Mouse (Mus musculus) heart, embryonic 13.5 days (tissue): ENCODE data around the gene Pld6. TPM values are rescaled to one million over a fixed set of nuclear protein-coding genes. Genes with fewer than 3 reads are reported as not detected.

Experiments used
- ATAC-seq: fragments of 200-750 bp; cut with Nextera tagmentation; 2 replicates; pipeline ENCODE4 v1.8.0; 2017; ENCODE audit warnings: moderate TSS enrichment; ENCODE audit not compliant: insufficient number of reproducible peaks, low FRiP score, low TSS enrichment; ENCODE audit errors: extremely low read depth
- H3K27ac ChIP-seq: fragments of 300-500 bp; sonication (generic); replicated peaks from 2 replicates; pipeline ENCODE4 v1.5.1; 2015; ENCODE audit warnings: moderate library complexity, mild to moderate bottlenecking, inconsistent platforms
- H3K27me3 ChIP-seq: fragments of 300-500 bp; sonication (generic); replicated peaks from 2 replicates; pipeline ENCODE4 v1.6.1; 2015; ENCODE audit warnings: mild to moderate bottlenecking, inconsistent platforms
- H3K36me3 ChIP-seq: fragments of 300-500 bp; sonication (generic); 2 replicates; pipeline ENCODE4 v1.6.1; 2015; ENCODE audit warnings: mild to moderate bottlenecking, inconsistent platforms
- H3K4me1 ChIP-seq: fragments of 300-500 bp; sonication (generic); 2 replicates; pipeline ENCODE4 v1.6.1; 2015; ENCODE audit warnings: inconsistent platforms
- H3K4me2 ChIP-seq: fragments of 300-500 bp; sonication (generic); 2 replicates; pipeline ENCODE4 v1.6.1; 2015; ENCODE audit warnings: inconsistent platforms, mild to moderate bottlenecking, moderate library complexity
- H3K4me3 ChIP-seq: fragments of 300-500 bp; sonication (generic); 2 replicates; pipeline ENCODE4 v1.5.1; 2015; ENCODE audit warnings: moderate library complexity, mild to moderate bottlenecking, inconsistent platforms
- H3K9ac ChIP-seq: fragments of 300-500 bp; sonication (generic); 2 replicates; pipeline ENCODE4 v1.6.1; 2015; ENCODE audit warnings: inconsistent platforms, mild to moderate bottlenecking, moderate library complexity
- H3K9me3 ChIP-seq: fragments of 300-500 bp; sonication (generic); 2 replicates; pipeline ENCODE4 v1.6.1; 2016; ENCODE audit warnings: inconsistent platforms
- WGBS: fragments of 180-500 bp; shearing (Covaris S2); methylation state at CpG from one replicate; pipeline ENCODE4 v1.1.7; 2015; ENCODE audit warnings: mixed read lengths; 5-methylcytosine and 5-hydroxymethylcytosine counted together
- polyA plus RNA-seq: library from polyadenylated mRNA; unstranded; fragments of >200 nt; fragmentation: Nextera tagmentation; extraction: Ambion mirVana; gene quantifications from 2 replicates; pipeline ENCODE4 v1.2.1, GENCODE M21; 2015

The Pld6 gene
- 4.5 and 5.6 TPM in 2 replicates for polyA plus RNA-seq

- Histone ChIP-seq H3K4me1 (peaks cover 23% of the 10 kb centered on the region), H3K9ac (peak within 1 kb of the TSS; percentile 76), H3K4me2 (peak within 1 kb of the TSS; percentile 93), H3K27ac (no peak within 1 kb of the TSS), H3K4me3 (peak within 1 kb of the TSS; percentile 60), H3K27me3 (no peaks in the 10 kb centered on the region), H3K36me3 (peaks cover 15% of the 10 kb centered on the region), H3K9me3 (no peaks in the 10 kb centered on the region)
- ATAC-seq, result peak; percentile 64; the same call in 1 of the 2 replicates
- 1% methylated on average over 51 of the region's 51 CpGs for WGBS
Measured at GRCm38 (mm10) chr11:59787199-59787781, at the start of gene Pld6. Pld6 (minus strand) TSS chr11:59787645.

GRCm38 (mm10) chr11:59821625-59822024 is 34.2 kb upstream of the Pld6 start:
- WGBS, result 87% methylated on average over 3 of the region's 3 CpGs
- Histone ChIP-seq H3K36me3 (peaks cover 98% of the 10 kb centered on the region), H3K27ac (no peak overlapping the region), H3K4me1 (no peaks in the 10 kb centered on the region), H3K9ac (no peak overlapping the region), H3K4me3 (no peak overlapping the region), H3K9me3 (no peaks in the 10 kb centered on the region), H3K4me2 (no peak overlapping the region), H3K27me3 (no peaks in the 10 kb centered on the region)
- ATAC-seq, result no peak

GRCm38 (mm10) chr11:59817916-59818315 is 30.5 kb upstream of the Pld6 start:
- no peak overlapping the region for H3K4me2 ChIP-seq
- 97% methylated on average over 3 of the region's 3 CpGs for WGBS
- H3K9me3 ChIP-seq, result no peaks in the 10 kb centered on the region
- no peak overlapping the region for H3K27ac ChIP-seq
- no peaks in the 10 kb centered on the region for H3K27me3 ChIP-seq
- H3K4me1 ChIP-seq, result no peaks in the 10 kb centered on the region
- no peak overlapping the region for H3K9ac ChIP-seq
- peaks cover 75% of the 10 kb centered on the region for H3K36me3 ChIP-seq
- ATAC-seq, result no peak
- no peak overlapping the region for H3K4me3 ChIP-seq

- Histone ChIP-seq H3K27me3 (no peaks in the 10 kb centered on the region), H3K27ac (no peak overlapping the region), H3K9me3 (no peaks in the 10 kb centered on the region), H3K4me1 (peaks cover 11% of the 10 kb centered on the region), H3K4me3 (no peak overlapping the region), H3K4me2 (no peak overlapping the region), H3K36me3 (peaks cover 54% of the 10 kb centered on the region), H3K9ac (no peak overlapping the region)
- 83% methylated on average over 6 of the region's 6 CpGs for WGBS
- ATAC-seq, result no peak
Measured at GRCm38 (mm10) chr11:59815482-59816065, 28.1 kb upstream of the Pld6 start.

- ATAC-seq, result no peak
- Histone ChIP-seq H3K4me1 (peaks cover 12% of the 10 kb centered on the region), H3K36me3 (peaks cover 47% of the 10 kb centered on the region), H3K4me2 (no peak overlapping the region), H3K9ac (no peak overlapping the region), H3K9me3 (no peaks in the 10 kb centered on the region), H3K27me3 (no peaks in the 10 kb centered on the region), H3K4me3 (no peak overlapping the region), H3K27ac (no peak overlapping the region)
- WGBS, result 86% methylated on average over 6 of the region's 6 CpGs
Measured at GRCm38 (mm10) chr11:59814936-59815335, 27.5 kb upstream of the Pld6 start.

- WGBS, result 85% methylated on average over 1 of the region's 1 CpGs
Measured at GRCm38 (mm10) chr11:59814311-59814710, 26.9 kb upstream of the Pld6 start.

GRCm38 (mm10) chr11:59813276-59813675 is 25.8 kb upstream of the Pld6 start:
- 59% methylated on average over 3 of the region's 3 CpGs for WGBS
- peaks cover 20% of the 10 kb centered on the region for H3K4me1 ChIP-seq
- H3K4me3 ChIP-seq, result no peak overlapping the region
- no peaks in the 10 kb centered on the region for H3K27me3 ChIP-seq
- no peak overlapping the region for H3K4me2 ChIP-seq
- no peak overlapping the region for H3K9ac ChIP-seq
- no peaks in the 10 kb centered on the region for H3K9me3 ChIP-seq
- peaks cover 31% of the 10 kb centered on the region for H3K36me3 ChIP-seq
- no peak for ATAC-seq
- H3K27ac ChIP-seq, result no peak overlapping the region

More at GRCm38 (mm10) chr11:59814311-59814710, 26.9 kb upstream of the Pld6 start:
- peaks cover 12% of the 10 kb centered on the region for H3K4me1 ChIP-seq
- H3K36me3 ChIP-seq, result peaks cover 41% of the 10 kb centered on the region
- no peak overlapping the region for H3K4me2 ChIP-seq
- no peaks in the 10 kb centered on the region for H3K9me3 ChIP-seq
- H3K27ac ChIP-seq, result no peak overlapping the region
- no peak overlapping the region for H3K9ac ChIP-seq
- H3K27me3 ChIP-seq, result no peaks in the 10 kb centered on the region
- H3K4me3 ChIP-seq, result no peak overlapping the region
- ATAC-seq, result no peak

GRCm38 (mm10) chr11:59811211-59811610 is 23.8 kb upstream of the Pld6 start:
- Histone ChIP-seq H3K4me2 (peak overlapping the region; percentile 79), H3K4me1 (peaks cover 28% of the 10 kb centered on the region), H3K9me3 (no peaks in the 10 kb centered on the region), H3K27me3 (no peaks in the 10 kb centered on the region), H3K4me3 (peak overlapping the region; percentile 61; the same call in 1 of the 2 replicates), H3K9ac (peak overlapping the region; percentile 21), H3K36me3 (peaks cover 27% of the 10 kb centered on the region), H3K27ac (0 out of 2 replicates have a peak overlapping the region, but pooled peaks have one; percentile 96)
- no peak for ATAC-seq
- WGBS, result 54% methylated on average over 4 of the region's 4 CpGs

GRCm38 (mm10) chr11:59810480-59811158 is 23.2 kb upstream of the Pld6 start:
- peaks cover 27% of the 10 kb centered on the region for H3K36me3 ChIP-seq
- H3K9me3 ChIP-seq, result no peaks in the 10 kb centered on the region
- peak overlapping the region; percentile 61 for H3K4me3 ChIP-seq
- H3K27me3 ChIP-seq, result no peaks in the 10 kb centered on the region
- H3K27ac ChIP-seq, result peak overlapping the region; percentile 96
- H3K4me2 ChIP-seq, result peak overlapping the region; percentile 79
- H3K4me1 ChIP-seq, result peaks cover 28% of the 10 kb centered on the region
- no peak for ATAC-seq
- H3K9ac ChIP-seq, result peak overlapping the region; percentile 93
- WGBS, result 56% methylated on average over 14 of the region's 14 CpGs

- WGBS, result under 1% methylated on average over 52 of the region's 52 CpGs
- H3K4me1 ChIP-seq, result peaks cover 28% of the 10 kb centered on the region
- peaks cover 31% of the 10 kb centered on the region for H3K36me3 ChIP-seq
- peak within 1 kb of the TSS; percentile 96 for H3K27ac ChIP-seq
- no peaks in the 10 kb centered on the region for H3K27me3 ChIP-seq
- peak within 1 kb of the TSS; percentile 61 for H3K4me3 ChIP-seq
- H3K9me3 ChIP-seq, result no peaks in the 10 kb centered on the region
- H3K9ac ChIP-seq, result peak within 1 kb of the TSS; percentile 93
- peak; percentile 90 for ATAC-seq
- peak within 1 kb of the TSS; percentile 79 for H3K4me2 ChIP-seq
Measured at GRCm38 (mm10) chr11:59809670-59810474, 22.4 kb upstream of the Pld6 start, which contains the start of gene Flcn. Flcn (minus strand) TSS chr11:59810016.
